Mouse (Mus musculus): ENCODE data around the gene Gprin3. TPM values are rescaled to one million over a fixed set of nuclear protein-coding genes. Genes with fewer than 3 reads are reported as not detected.

The Gprin3 gene
- under 1 TPM; 0.62 to 0.88 TPM for total RNA-seq (2023)

GRCm38 (mm10) chr6:59425824-59426533, at the start of gene Gprin3:
Gene Gprin3 (minus strand): TSS chr6:59426294.

Other genes starting within 250 kb of the Gprin3 start
- gene Tigd2, start 217.4 kb downstream of the Gprin3 start, total RNA-seq (2023) = 1 to 10 TPM; 8.1 to 8.5 TPM

Data from neutrophil, adult 59 days (primary cell).